Mouse (Mus musculus) lung, embryonic 15.5 days (tissue): ENCODE data around the gene Zpbp2. TPM values are rescaled to one million over a fixed set of nuclear protein-coding genes. Genes with fewer than 3 reads are reported as not detected.
"Not testable (repeated sequence)": the region's sequence is repeated elsewhere in the genome, so short reads cannot be mapped to it uniquely, and the experiment has no call there.

Source experiments
- ATAC-seq: fragments of 200-750 bp; cut with Nextera tagmentation; 2 replicates; pipeline ENCODE4 v1.8.0; 2017; ENCODE audit warnings: moderate number of reproducible peaks, borderline replicate concordance; ENCODE audit not compliant: low FRiP score, low TSS enrichment; ENCODE audit errors: extremely low read depth
- H3K27ac ChIP-seq: fragments of 300-500 bp; sonication (generic); 2 replicates; pipeline ENCODE4 v1.5.1; 2015; ENCODE audit warnings: moderate library complexity, mild to moderate bottlenecking, inconsistent platforms
- H3K27me3 ChIP-seq: fragments of 300-500 bp; sonication (generic); 2 replicates; pipeline ENCODE4 v1.6.1; 2015; ENCODE audit warnings: inconsistent platforms
- H3K36me3 ChIP-seq: fragments of 300-500 bp; sonication (generic); 2 replicates; pipeline ENCODE4 v1.6.1; 2015; ENCODE audit warnings: inconsistent platforms
- H3K4me1 ChIP-seq: fragments of 300-500 bp; sonication (generic); 2 replicates; pipeline ENCODE4 v1.6.1; 2015; ENCODE audit warnings: inconsistent platforms
- H3K4me2 ChIP-seq: fragments of 300-500 bp; sonication (generic); 2 replicates; pipeline ENCODE4 v1.6.1; 2015; ENCODE audit warnings: inconsistent platforms, mild to moderate bottlenecking, moderate library complexity
- H3K4me3 ChIP-seq: fragments of 300-500 bp; sonication (generic); 2 replicates; pipeline ENCODE4 v1.5.1; 2015; ENCODE audit warnings: mild to moderate bottlenecking, inconsistent platforms
- H3K9ac ChIP-seq: fragments of 300-500 bp; sonication (generic); 2 replicates; pipeline ENCODE4 v1.6.1; 2015; ENCODE audit warnings: inconsistent platforms
- H3K9me3 ChIP-seq: fragments of 300-500 bp; sonication (generic); 2 replicates; pipeline ENCODE4 v1.6.1; 2016; ENCODE audit warnings: inconsistent platforms
- WGBS: fragments of 180-500 bp; shearing (Covaris S2); methylation state at CpG from one replicate; pipeline ENCODE4 v1.1.7; 2015; 5-methylcytosine and 5-hydroxymethylcytosine counted together
- polyA plus RNA-seq: library from polyadenylated mRNA; unstranded; fragments of >200 nt; fragmentation: Nextera tagmentation; extraction: Ambion mirVana; gene quantifications from 2 replicates; pipeline ENCODE4 v1.2.1, GENCODE M21; 2015

Gene Zpbp2
- polyA plus RNA-seq, 1 experiment from 2014 or later: 0.14 TPM

DNA sequence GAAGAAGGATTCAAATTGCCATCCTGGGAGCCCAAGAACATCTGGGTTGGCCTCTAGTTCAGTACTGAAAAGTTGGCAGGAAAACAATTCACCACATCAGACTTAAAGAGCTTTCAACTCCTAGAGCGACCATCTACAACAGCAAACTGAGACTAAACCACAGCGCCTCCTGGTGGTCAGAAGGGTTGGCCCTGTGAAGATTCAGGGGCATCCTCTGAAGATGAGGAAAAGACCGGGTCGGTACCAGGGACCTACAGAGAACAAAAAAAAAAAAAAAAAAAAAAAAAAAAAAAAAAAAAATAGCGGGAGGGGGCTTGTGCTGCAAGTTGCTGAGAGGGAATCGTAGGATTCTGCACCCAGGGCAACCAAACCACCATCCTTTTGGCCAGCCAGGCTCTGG, 46.5 kb downstream of the Zpbp2 start:
- ATAC-seq: no peak
- H3K9me3 ChIP-seq: no peaks in the 10 kb centered on the region
- H3K27me3 ChIP-seq: peaks cover 43% of the 10 kb centered on the region
- no peak overlapping the region for H3K9ac ChIP-seq
- H3K36me3 ChIP-seq: no peaks in the 10 kb centered on the region
- H3K4me1 ChIP-seq: peaks cover 16% of the 10 kb centered on the region; the same call in 1 of the 2 replicates
- no peak overlapping the region for H3K27ac ChIP-seq
- 37% methylated on average over 5 of the region's 6 CpGs for WGBS
- no peak overlapping the region for H3K4me3 ChIP-seq
- no peak overlapping the region for H3K4me2 ChIP-seq

DNA sequence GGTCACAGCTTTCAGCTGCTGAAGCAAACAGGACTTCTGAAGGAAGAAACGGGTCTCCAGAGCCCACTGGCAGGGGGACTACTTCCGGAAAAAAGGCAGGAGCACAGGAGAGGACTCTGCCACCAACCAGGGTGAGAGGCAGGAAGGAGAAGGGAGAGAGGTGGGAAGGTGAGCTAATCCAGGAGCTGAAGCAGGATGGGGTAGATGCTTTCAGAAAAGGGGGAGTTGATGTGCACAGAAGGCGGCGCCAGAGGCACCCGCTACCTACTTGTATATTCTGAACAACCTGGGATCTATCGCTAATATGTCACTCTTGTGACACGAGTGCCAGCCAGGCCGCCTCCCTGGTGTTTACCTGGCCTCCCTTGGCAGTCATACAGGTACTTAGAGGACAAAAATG, 47.1 kb downstream of the Zpbp2 start, which contains the start of gene Lrrc3c:
Gene Lrrc3c, plus strand, starts transcription at position 301 of the 400 bp plus-strand sequence.
- WGBS: 72% methylated on average over 8 of the region's 8 CpGs
- H3K36me3 ChIP-seq: no peaks in the 10 kb centered on the region
- no peak within 1 kb of the TSS for H3K9ac ChIP-seq
- H3K27me3 ChIP-seq: peaks cover 39% of the 10 kb centered on the region
- ATAC-seq: no peak
- H3K4me1 ChIP-seq: peaks cover 16% of the 10 kb centered on the region; the same call in 1 of the 2 replicates
- H3K4me2 ChIP-seq: peak within 1 kb of the TSS; percentile 18; the same call in 1 of the 2 replicates
- H3K4me3 ChIP-seq: no peak within 1 kb of the TSS
- H3K27ac ChIP-seq: no peak within 1 kb of the TSS
- no peaks in the 10 kb centered on the region for H3K9me3 ChIP-seq

DNA sequence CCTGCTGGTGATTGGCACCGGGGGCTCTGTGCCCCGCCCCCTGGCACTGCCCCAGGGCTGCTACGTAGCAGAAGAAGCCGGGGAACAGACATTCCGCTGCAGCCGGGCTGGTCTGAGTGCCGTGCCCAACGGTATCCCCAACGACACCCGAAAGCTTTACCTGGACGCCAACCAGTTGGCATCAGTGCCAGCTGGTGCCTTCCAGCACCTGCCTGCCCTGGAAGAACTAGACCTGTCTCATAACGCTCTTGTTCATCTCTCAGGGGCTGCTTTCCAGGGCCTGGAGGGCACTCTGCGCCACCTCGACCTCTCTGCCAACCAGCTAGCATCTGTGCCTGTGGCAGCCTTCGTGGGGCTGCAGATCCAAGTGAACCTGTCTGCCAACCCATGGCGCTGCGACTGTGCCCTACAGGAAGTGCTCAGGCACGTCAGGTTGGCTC, 48.0 kb downstream of the Zpbp2 start:
- peaks cover 37% of the 10 kb centered on the region for H3K27me3 ChIP-seq
- H3K4me2 ChIP-seq: peak overlapping the region; percentile 18; the same call in 1 of the 2 replicates
- WGBS: 49% methylated on average over 18 of the region's 18 CpGs
- ATAC-seq: no peak
- no peak overlapping the region for H3K9ac ChIP-seq
- no peak overlapping the region for H3K27ac ChIP-seq
- peaks cover 16% of the 10 kb centered on the region; the same call in 1 of the 2 replicates for H3K4me1 ChIP-seq
- no peaks in the 10 kb centered on the region for H3K36me3 ChIP-seq
- H3K4me3 ChIP-seq: no peak overlapping the region
- H3K9me3 ChIP-seq: no peaks in the 10 kb centered on the region

DNA sequence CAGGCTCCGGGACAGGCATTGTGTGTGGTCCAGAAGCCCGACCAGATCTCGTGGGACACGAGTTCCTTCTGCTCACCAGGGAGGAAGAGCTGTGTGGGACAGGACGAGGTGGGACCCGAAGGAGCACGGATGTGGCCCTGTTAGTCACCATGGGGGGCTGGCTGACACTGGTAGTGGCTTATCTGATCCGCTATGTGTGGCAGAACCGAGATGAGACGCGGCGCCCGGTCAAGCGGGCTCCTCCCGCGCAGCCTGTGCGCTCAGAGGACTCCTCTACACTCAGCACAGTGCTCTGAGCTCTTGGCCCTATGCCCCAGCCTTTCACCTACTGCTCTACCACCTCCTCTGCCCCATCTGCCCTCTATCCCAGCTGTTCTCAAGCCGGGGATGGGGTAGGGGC, 48.4 kb downstream of the Zpbp2 start:
- Histone ChIP-seq H3K27ac (no peak overlapping the region), H3K4me2 (peak overlapping the region; percentile 18; the same call in 1 of the 2 replicates), H3K9ac (no peak overlapping the region), H3K36me3 (no peaks in the 10 kb centered on the region), H3K27me3 (peaks cover 37% of the 10 kb centered on the region), H3K4me1 (peaks cover 16% of the 10 kb centered on the region; the same call in 1 of the 2 replicates), H3K4me3 (no peak overlapping the region), H3K9me3 (no peaks in the 10 kb centered on the region)
- ATAC-seq: no peak
- WGBS: 22% methylated on average over 18 of the region's 18 CpGs

DNA sequence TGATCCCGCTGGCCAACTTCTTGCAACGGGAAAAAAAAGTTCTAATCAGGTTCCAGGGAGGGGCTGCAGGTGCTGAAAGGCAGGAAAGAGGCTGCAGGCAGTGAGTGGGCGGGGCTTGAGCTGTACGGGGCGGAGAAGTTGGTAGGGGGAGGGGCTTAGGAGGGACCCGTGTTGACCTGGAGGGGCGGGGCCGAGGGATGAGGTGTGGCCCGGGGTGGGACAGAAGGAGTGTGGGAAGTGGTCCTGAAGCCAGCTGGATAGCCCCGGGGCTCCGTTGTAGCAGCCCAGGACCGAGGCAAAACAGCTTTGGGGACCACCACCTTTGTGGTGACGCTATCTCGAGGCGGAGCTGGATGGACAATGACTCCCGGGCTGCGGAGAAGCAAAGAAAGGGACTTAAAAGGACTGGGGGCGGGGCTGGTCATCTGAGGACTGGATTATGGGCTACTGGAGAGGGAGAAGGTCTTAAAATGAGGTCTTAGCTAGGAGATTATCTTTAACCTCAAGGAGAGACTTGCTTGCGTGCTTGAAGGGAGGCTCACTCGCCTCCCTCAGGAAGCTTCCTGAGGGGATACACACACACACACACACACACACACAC, 51.3 kb downstream of the Zpbp2 start:
- peaks cover 37% of the 10 kb centered on the region for H3K27me3 ChIP-seq
- peak overlapping the region; percentile 32 for H3K4me3 ChIP-seq
- H3K4me1 ChIP-seq: peaks cover 16% of the 10 kb centered on the region; the same call in 1 of the 2 replicates
- H3K9me3 ChIP-seq: no peaks in the 10 kb centered on the region
- no peaks in the 10 kb centered on the region for H3K36me3 ChIP-seq
- peak overlapping the region; percentile 57 for H3K4me2 ChIP-seq
- under 1% methylated on average over 19 of the region's 20 CpGs for WGBS
- ATAC-seq: peak; percentile 55
- H3K27ac ChIP-seq: no peak overlapping the region
- no peak overlapping the region for H3K9ac ChIP-seq

DNA sequence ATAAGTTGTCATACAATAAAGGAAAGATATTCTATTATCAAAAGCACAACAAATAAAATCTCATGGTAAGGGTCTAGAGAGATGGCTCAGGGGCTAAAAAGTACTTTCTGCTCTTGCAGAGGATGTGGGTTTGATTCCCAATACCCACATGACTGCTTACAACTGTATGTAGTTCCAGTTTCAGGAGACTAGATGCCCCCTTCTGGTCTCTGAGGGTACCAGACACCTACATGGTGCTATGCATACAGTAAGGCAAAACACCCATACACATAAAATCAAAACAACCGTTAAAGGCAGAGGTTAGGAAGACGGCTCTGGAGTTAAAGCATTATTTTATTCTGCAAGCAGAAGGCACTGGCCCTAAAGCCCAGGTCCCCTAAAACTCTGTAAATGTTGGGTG, 53.1 kb downstream of the Zpbp2 start:
- 80% methylated on average over 2 of the region's 2 CpGs for WGBS
- Histone ChIP-seq H3K4me1 (peaks cover 14% of the 10 kb centered on the region; the same call in 1 of the 2 replicates), H3K9ac (no peak overlapping the region), H3K27me3 (peaks cover 28% of the 10 kb centered on the region), H3K4me3 (no peak overlapping the region), H3K9me3 (no peaks in the 10 kb centered on the region), H3K27ac (no peak overlapping the region), H3K4me2 (no peak overlapping the region), H3K36me3 (no peaks in the 10 kb centered on the region)
- no peak for ATAC-seq

DNA sequence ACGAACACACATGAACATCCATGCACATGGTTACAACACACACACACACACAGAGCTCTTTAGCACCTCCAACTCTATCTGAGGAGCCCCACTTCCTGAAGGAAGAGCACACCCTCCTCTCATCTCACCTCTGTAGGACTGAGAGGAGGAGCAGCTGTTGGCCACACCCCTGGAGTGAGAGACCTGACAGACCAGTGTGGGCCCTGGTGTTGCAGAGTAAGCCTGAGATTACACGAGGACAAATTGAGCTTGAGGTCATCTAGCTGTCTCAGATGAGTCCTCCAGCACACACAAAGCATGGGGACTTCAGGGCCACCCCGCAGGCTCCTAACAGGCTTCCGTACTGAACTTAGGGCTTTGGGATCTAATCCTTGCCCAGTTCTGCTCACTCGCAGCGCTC, 54.0 kb downstream of the Zpbp2 start:
- H3K27ac ChIP-seq, H3K4me3 ChIP-seq, H3K9ac ChIP-seq, ATAC-seq, H3K4me1 ChIP-seq, H3K36me3 ChIP-seq, H3K9me3 ChIP-seq, H3K4me2 ChIP-seq: not testable (repeated sequence)
- 55% methylated on average over 6 of the region's 6 CpGs for WGBS
- peaks cover 19% of the 10 kb centered on the region; the same call in 1 of the 2 replicates for H3K27me3 ChIP-seq

DNA sequence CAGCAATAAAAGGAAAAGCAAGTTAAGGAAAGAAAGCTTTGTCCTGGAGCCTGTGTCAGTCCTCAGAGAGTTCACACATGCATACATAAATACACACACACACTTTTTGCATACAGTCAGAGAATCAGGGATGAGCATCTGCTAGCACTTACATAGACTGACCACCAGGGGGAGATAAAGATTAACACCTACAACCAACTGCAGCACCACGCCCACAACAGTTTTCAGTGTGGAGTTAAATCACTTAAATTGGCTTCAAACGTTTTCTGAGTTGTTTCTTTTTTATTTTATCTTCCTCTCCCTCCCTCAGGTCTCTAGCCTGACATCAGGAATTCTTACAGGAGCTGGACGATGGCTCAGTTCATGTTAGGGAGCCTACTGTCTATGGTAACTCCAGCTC, 55.9 kb downstream of the Zpbp2 start:
- peaks cover 4% of the 10 kb centered on the region; the same call in 1 of the 2 replicates for H3K27me3 ChIP-seq
- peak; percentile 55; the same call in 1 of the 2 replicates for ATAC-seq
- no peak overlapping the region for H3K27ac ChIP-seq
- WGBS: 3% methylated on average over 3 of the region's 3 CpGs
- no peaks in the 10 kb centered on the region for H3K36me3 ChIP-seq
- no peaks in the 10 kb centered on the region for H3K9me3 ChIP-seq
- no peak overlapping the region for H3K9ac ChIP-seq
- H3K4me2 ChIP-seq: no peak overlapping the region
- peaks cover under 1% of the 10 kb centered on the region; the same call in 1 of the 2 replicates for H3K4me1 ChIP-seq
- no peak overlapping the region for H3K4me3 ChIP-seq

Other genes with a start within 250 kb of the Zpbp2 start
- gene Neurod2, start 221.4 kb upstream of the Zpbp2 start, polyA plus RNA-seq: 0.05 TPM in 1 of 2 replicates, not detected in the other
- 3.5 and 5.5 TPM in 2 replicates for gene Ppp1r1b, start 202.7 kb upstream of the Zpbp2 start, polyA plus RNA-seq
- 45.2 and 52.5 TPM in 2 replicates for gene Stard3, start 192.7 kb upstream of the Zpbp2 start, polyA plus RNA-seq
- gene Tcap, start 167.3 kb upstream of the Zpbp2 start, polyA plus RNA-seq: 5.1 and 7.5 TPM in 2 replicates
- gene Pnmt, start 164.6 kb upstream of the Zpbp2 start, polyA plus RNA-seq: 0.12 TPM in 1 of 2 replicates, not detected in the other
- 13.0 and 14.7 TPM in 2 replicates for gene Pgap3, start 150.6 kb upstream of the Zpbp2 start, polyA plus RNA-seq
- 37.2 and 39.4 TPM in 2 replicates for gene Erbb2, start 138.6 kb upstream of the Zpbp2 start, polyA plus RNA-seq
- gene Mien1, start 112.1 kb upstream of the Zpbp2 start, polyA plus RNA-seq: 76.8 and 78.0 TPM in 2 replicates
- 45.3 and 49.6 TPM in 2 replicates for gene Grb7, start 104.7 kb upstream of the Zpbp2 start, polyA plus RNA-seq
- 0.49 and 1.2 TPM in 2 replicates for gene Ikzf3, start 5.1 kb upstream of the Zpbp2 start, polyA plus RNA-seq
- gene Ormdl3, start 36.3 kb downstream of the Zpbp2 start, polyA plus RNA-seq: 54.6 and 55.2 TPM in 2 replicates
- not detected in 2 replicates for gene Lrrc3c, start 47.2 kb downstream of the Zpbp2 start, polyA plus RNA-seq
- 1.0 and 1.4 TPM in 2 replicates for gene Gm12355, start 74.6 kb downstream of the Zpbp2 start, polyA plus RNA-seq
- gene Gsdma3, start 75.3 kb downstream of the Zpbp2 start, polyA plus RNA-seq: not detected in 2 replicates
- gene Gsdma2, start 95.7 kb downstream of the Zpbp2 start, polyA plus RNA-seq: not detected in 2 replicates
- 0.06 TPM in 1 of 2 replicates, not detected in the other for gene Gsdma, start 113.3 kb downstream of the Zpbp2 start, polyA plus RNA-seq
- 211 and 214 TPM in 2 replicates for gene Psmd3, start 131.5 kb downstream of the Zpbp2 start, polyA plus RNA-seq
- gene Csf3, start 150.2 kb downstream of the Zpbp2 start, polyA plus RNA-seq: not detected in 2 replicates
- gene Med24, start 178.3 kb downstream of the Zpbp2 start, polyA plus RNA-seq: 51.9 and 53.0 TPM in 2 replicates
- 35.6 and 35.8 TPM in 2 replicates for gene Thra, start 189.5 kb downstream of the Zpbp2 start, polyA plus RNA-seq
- gene Nr1d1, start 224.2 kb downstream of the Zpbp2 start, polyA plus RNA-seq: 1.0 and 1.5 TPM in 2 replicates
- 21.1 and 21.2 TPM in 2 replicates for gene Msl1, start 244.4 kb downstream of the Zpbp2 start, polyA plus RNA-seq